Mouse (Mus musculus): Measurements from ENCODE around the gene Cd81. TPM values are rescaled to one million over a fixed set of nuclear protein-coding genes. Genes with fewer than 3 reads are reported as not detected.

Cd81 gene
- 39.8 TPM for total RNA-seq (2023)

DNA sequence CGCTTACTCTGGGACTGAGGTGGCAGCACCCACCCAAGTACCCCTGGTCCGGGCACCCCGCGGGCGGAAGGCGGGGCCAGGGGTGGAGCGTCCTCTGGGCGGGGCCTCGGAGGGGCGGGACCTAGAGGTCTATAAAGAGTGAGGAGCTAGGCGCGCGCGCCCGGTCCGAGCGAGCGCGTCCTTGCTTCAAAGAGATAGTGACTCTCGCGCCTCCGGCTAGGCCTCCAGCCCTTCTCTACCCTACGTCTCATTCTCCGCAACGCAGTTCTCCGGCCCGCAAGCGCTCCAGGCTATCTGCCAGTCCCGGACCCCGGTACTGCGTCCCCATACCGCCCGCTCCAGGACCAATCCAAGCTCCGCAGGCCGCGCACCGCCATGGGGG, at the start of gene Cd81:
Gene Cd81 (plus strand): TSS at position 114 of the 382 bp plus-strand sequence.

GRCm38 (mm10) chr7:143004727-143005343, 47.7 kb upstream of the Cd81 start, which contains the start of gene Tspan32:
Gene Tspan32, plus strand, starts transcription at chr7:143005046.

DNA sequence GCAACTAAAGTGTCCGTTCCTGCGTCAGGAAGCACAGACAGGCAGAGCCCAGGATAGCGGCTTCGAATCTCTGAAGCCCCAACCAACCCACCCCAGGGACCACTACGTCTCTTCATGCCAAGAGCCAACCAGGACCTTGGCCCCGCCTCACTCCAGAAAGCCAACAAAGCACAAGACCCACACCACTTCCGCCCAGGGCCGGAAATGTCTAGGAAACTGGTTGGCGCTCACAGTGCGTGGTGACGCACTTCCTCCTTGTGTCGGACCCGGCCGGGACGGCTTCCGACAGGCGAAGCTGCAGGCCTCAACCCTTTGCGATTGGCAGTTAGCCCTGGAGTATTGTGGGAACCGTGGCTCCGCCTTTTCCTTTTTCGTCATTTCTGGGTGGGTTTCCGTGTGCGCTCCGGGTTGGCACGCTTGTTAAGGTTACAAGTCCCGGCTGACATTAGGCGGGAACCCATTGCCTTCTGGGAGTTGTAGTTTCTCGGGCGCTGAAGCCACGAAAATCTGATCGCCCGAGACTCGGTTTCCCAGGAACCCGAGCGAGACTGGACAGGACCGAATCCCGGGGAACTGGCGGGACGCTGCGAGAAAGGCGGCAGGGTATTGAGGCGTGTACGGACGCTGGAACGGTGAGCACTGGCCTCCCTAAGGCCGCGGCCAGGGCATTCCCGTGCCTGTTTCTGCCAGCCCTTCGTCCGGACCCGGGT, 16.5 kb downstream of the Cd81 start, which contains the start of gene Tssc4:
Gene Tssc4 (plus strand): TSS at position 368 of the 710 bp plus-strand sequence.

DNA sequence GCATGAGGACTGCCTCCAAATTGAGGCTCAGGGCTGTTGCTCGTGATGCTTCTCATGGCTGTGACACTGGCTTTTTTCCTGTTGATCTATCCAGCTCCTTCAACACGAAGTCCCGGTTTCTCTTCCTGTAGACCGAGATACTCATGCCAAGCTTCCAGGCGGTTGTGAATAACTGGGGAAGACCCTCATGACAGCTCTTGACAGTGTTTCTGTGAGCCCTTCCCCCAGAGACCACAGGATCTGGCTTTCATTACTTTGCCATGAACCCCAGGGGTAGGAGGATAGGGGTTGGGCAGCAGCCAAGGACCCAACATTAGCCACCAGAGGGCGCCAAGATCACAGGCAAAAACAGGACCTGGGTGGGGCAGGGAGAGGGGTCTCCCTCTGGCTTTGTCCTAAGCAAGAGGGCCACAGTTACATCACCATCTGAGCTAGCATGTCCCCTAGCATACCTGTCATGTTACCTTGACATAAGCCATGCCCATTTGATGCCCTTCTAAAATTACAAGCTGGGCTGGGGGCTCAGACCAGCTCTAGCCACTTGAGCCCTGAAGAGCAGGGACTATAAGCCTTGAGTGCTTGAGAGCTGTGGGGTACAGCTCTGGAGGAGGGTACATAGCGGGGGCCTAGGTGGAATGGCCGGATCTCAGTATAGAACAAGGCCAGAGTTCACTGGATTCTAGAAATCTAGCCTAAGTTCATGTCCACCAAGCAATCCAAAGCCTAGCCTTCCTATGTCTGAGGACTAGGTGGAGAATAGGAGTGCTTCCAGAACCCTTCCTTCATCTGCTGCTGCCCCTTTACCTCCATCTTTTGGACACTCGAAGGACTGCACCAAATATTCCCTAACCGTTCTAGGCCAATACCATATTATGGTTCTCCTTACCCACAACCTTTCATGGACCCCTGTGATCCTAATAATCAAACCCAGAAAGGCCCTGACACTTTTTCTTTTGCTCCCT, 42.3 kb downstream of the Cd81 start, which contains the start of gene Trpm5:
Gene Trpm5 (minus strand): TSS at position 51 of the 962 bp plus-strand sequence.

GRCm38 (mm10) chr7:143106062-143106461, 53.5 kb downstream of the Cd81 start, which contains the start of gene Kcnq1:
Gene Kcnq1, plus strand, starts transcription at chr7:143106362.

Other genes with a start within 250 kb of the Cd81 start
- gene Th, start 121.6 kb upstream of the Cd81 start, total RNA-seq (2023), result not detected
- not detected for gene Ascl2, start 83.5 kb upstream of the Cd81 start, total RNA-seq (2023)
- gene Tspan32, start 47.7 kb upstream of the Cd81 start, total RNA-seq (2023), result 147 TPM
- gene Tssc4, start 16.5 kb downstream of the Cd81 start, total RNA-seq (2023), result 12.6 TPM
- 0.35 TPM for gene Trpm5, start 41.9 kb downstream of the Cd81 start, total RNA-seq (2023)
- gene Kcnq1, start 53.6 kb downstream of the Cd81 start, total RNA-seq (2023), result not detected

Data from CD4-positive naive resting alpha-beta T cell, adult 76 days (primary cell).